Mouse (Mus musculus) duodenum, adult 2 months (tissue): Measurements from ENCODE around the gene Foxl1. TPM values are rescaled to one million over a fixed set of nuclear protein-coding genes. Genes with fewer than 3 reads are reported as not detected.

ENCODE experiments used
- polyA plus RNA-seq: library from polyadenylated mRNA; depleted of rRNA; stranded (reverse); fragments of >200 nt; gene quantifications from 2 replicates; pipeline ENCODE4 v1.2.3, GENCODE M21; 2012; ENCODE audit warnings: low replicate concordance; rRNA removed

Gene Foxl1
- 3.2 and 8.2 TPM in 2 replicates for polyA plus RNA-seq

GRCm38 (mm10) chr8:121127756-121128375, at the start of gene Foxl1:
Foxl1 (plus strand) TSS chr8:121127940.

GRCm38 (mm10) chr8:121084210-121084951, 43.4 kb upstream of the Foxl1 start, which contains the start of gene Foxf1:
Foxf1 (plus strand) TSS chr8:121084386.

GRCm38 (mm10) chr8:121107668-121108656, 19.8 kb upstream of the Foxl1 start, which contains the start of gene Mthfsd:
Mthfsd (minus strand) TSS chr8:121108392.

GRCm38 (mm10) chr8:121115948-121116347, 11.8 kb upstream of the Foxl1 start, which contains the start of gene Foxc2:
Foxc2 (plus strand) TSS chr8:121116171.

Other genes with a start within 250 kb of the Foxl1 start
- gene Foxf1, start 43.6 kb upstream of the Foxl1 start, polyA plus RNA-seq: 40.2 and 42.4 TPM in 2 replicates
- 29.9 and 34.6 TPM in 2 replicates for gene Mthfsd, start 19.5 kb upstream of the Foxl1 start, polyA plus RNA-seq
- 0.74 and 0.88 TPM in 2 replicates for gene Foxc2, start 11.8 kb upstream of the Foxl1 start, polyA plus RNA-seq